Mouse (Mus musculus): Measurements from ENCODE around the gene Wscd1. TPM values are rescaled to one million over a fixed set of nuclear protein-coding genes. Genes with fewer than 3 reads are reported as not detected.
"Not testable (repeated sequence)": the region's sequence is repeated elsewhere in the genome, so short reads cannot be mapped to it uniquely, and the experiment has no call there.

Wscd1 gene
- polyA plus RNA-seq, 2 experiments, result 0.09 to 0.24 TPM

DNA sequence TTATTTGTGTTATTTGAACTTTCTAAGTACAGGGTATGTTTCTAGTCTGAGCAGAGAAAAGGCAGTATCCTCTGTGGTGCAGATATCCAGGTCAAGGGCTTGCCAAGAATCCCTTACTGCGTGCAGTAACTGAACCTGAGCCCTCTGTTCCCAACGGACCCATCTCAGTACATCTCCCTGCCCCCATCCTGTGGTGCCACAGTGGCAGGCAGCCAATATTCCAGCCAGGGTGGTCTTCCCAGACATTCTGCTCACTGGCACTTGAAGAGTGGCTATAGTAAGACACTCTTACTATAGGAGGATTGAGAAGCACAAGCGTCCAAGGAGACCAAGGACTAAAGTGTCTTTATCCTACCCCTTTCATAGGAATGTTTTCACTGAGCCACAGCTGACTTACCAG, 67.2 kb downstream of the Wscd1 start:
- Histone ChIP-seq H3K9ac (replicated peaks) (no peak overlapping the region), H3K4me1 (replicated peaks; ENCODE audit: control insufficient read depth in 2 of 2, insufficient read depth in 2 of 2, low read length in 1 of 2) (no peaks in the 10 kb centered on the region), H3K36me3 (replicated peaks; ENCODE audit: control insufficient read depth, insufficient read depth, low read depth) (no peaks in the 10 kb centered on the region), H3K27me3 (ENCODE audit: control insufficient read depth, insufficient read depth, low read length) (no peaks in the 10 kb centered on the region), H3K4me3 (ENCODE audit: insufficient read depth in 1 of 2, low read depth in 2 of 2, low read length in 2 of 2) (no peak overlapping the region), H3K9me3 (ENCODE audit: control insufficient read depth, low read length) (no peaks in the 10 kb centered on the region), H3K4me2 (ENCODE audit: low read depth) (no peak overlapping the region), H3K27ac (no peak overlapping the region)
- 62% methylated on average over 3 of the region's 3 CpGs for WGBS (ENCODE audit: insufficient replicate concordance)
- TF ChIP-seq EP300 (IDR thresholded peaks at IDR 0.05; ENCODE audit: low read depth) (no peak), CTCF (IDR thresholded peaks at IDR 0.05; ENCODE audit: low read depth) (no peak)
- DNase-seq (ENCODE audit: low read depth in 3 of 3, low spot score in 3 of 3) (no peak), ATAC-seq (ENCODE audit: insufficient read depth) (no peak)

DNA sequence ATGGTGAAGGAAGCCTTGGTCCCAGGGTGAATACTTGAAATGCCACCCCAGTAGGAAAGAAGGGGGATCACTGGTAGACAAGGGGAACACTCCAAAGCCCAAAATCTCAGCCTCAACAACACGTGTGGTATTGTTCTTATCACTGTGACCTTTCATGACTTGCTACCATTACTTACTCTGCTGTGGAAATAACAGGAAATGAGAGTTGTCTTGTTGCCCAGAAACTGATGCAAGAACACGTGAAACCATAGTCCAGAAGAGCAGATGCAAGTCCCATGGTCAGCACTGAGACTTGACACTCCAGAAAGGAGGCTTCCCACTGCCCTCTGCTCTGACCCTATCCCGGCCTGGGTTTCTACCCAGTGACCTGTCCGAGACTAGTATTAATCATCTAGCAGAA, 67.6 kb downstream of the Wscd1 start:
- H3K27ac ChIP-seq, result no peak overlapping the region
- TF ChIP-seq CTCF (IDR thresholded peaks at IDR 0.05; ENCODE audit: low read depth) (no peak), EP300 (IDR thresholded peaks at IDR 0.05; ENCODE audit: low read depth) (no peak)
- H3K4me2 ChIP-seq (ENCODE audit: low read depth), result no peak overlapping the region
- no peaks in the 10 kb centered on the region for H3K36me3 ChIP-seq (replicated peaks; ENCODE audit: control insufficient read depth, insufficient read depth, low read depth)
- H3K4me3 ChIP-seq (ENCODE audit: insufficient read depth in 1 of 2, low read depth in 2 of 2, low read length in 2 of 2), result no peak overlapping the region
- ATAC-seq (ENCODE audit: insufficient read depth), result no peak
- H3K4me1 ChIP-seq (replicated peaks; ENCODE audit: control insufficient read depth in 2 of 2, insufficient read depth in 2 of 2, low read length in 1 of 2), result no peaks in the 10 kb centered on the region
- no peaks in the 10 kb centered on the region for H3K27me3 ChIP-seq (ENCODE audit: control insufficient read depth, insufficient read depth, low read length)
- H3K9me3 ChIP-seq (ENCODE audit: control insufficient read depth, low read length), result no peaks in the 10 kb centered on the region
- 30% methylated on average over 4 of the region's 4 CpGs for WGBS (ENCODE audit: insufficient replicate concordance)
- DNase-seq (ENCODE audit: low read depth in 3 of 3, low spot score in 3 of 3), result no peak
- H3K9ac ChIP-seq (replicated peaks), result no peak overlapping the region

DNA sequence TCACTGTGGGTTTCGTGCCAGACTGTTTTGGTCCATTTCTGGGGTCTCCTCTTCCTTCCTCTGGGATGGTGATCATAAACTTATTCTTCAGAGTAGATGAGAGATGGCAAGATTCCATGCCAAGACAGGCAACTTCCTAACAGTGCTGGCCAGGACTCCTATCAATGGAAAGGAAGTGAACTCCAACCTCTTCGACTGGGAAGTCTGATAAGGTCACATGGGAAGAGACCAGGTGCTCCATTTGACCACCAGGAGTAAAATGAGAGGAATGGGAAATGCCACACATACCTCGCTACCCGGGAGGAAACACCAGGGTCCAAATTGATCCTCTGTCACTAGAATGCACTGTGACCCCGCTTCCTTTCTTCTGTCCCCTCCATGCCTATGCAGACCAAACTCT, 68.4 kb downstream of the Wscd1 start:
- H3K36me3 ChIP-seq (replicated peaks; ENCODE audit: control insufficient read depth, insufficient read depth, low read depth), result no peaks in the 10 kb centered on the region
- no peak overlapping the region for H3K9ac ChIP-seq (replicated peaks)
- no peak overlapping the region for H3K27ac ChIP-seq
- no peak overlapping the region for H3K4me3 ChIP-seq (ENCODE audit: insufficient read depth in 1 of 2, low read depth in 2 of 2, low read length in 2 of 2)
- no peak for DNase-seq (ENCODE audit: low read depth in 3 of 3, low spot score in 3 of 3)
- 16% methylated on average over 5 of the region's 5 CpGs for WGBS (ENCODE audit: insufficient replicate concordance)
- no peaks in the 10 kb centered on the region for H3K9me3 ChIP-seq (ENCODE audit: control insufficient read depth, low read length)
- no peak for ATAC-seq (ENCODE audit: insufficient read depth)
- H3K4me1 ChIP-seq (replicated peaks; ENCODE audit: control insufficient read depth in 2 of 2, insufficient read depth in 2 of 2, low read length in 1 of 2), result no peaks in the 10 kb centered on the region
- no peak for TF ChIP-seq EP300 (IDR thresholded peaks at IDR 0.05; ENCODE audit: low read depth)
- TF ChIP-seq CTCF (IDR thresholded peaks at IDR 0.05; ENCODE audit: low read depth), result no peak
- no peaks in the 10 kb centered on the region for H3K27me3 ChIP-seq (ENCODE audit: control insufficient read depth, insufficient read depth, low read length)
- no peak overlapping the region for H3K4me2 ChIP-seq (ENCODE audit: low read depth)

DNA sequence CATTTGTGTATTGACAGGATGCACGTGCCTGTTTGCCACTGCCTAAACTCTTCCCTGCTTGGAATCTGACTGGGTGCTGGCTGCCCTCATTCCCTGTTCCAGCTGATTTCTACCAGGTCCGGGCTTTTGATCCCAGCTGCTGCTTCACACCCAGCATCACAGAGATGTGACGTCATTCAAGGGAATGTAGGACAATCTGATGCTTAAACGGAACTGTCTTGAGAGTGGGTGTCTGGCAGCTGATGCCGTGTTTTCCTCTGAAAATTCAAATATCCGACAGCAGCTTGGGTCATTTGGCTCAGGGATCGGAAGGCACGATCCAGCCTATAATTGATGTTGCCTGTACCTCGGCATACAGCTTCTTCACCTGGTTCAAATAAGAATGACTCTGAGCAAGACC, 70.2 kb downstream of the Wscd1 start:
- Histone ChIP-seq H3K4me1 (replicated peaks; ENCODE audit: control insufficient read depth in 2 of 2, insufficient read depth in 2 of 2, low read length in 1 of 2) (no peaks in the 10 kb centered on the region), H3K36me3 (replicated peaks; ENCODE audit: control insufficient read depth, insufficient read depth, low read depth) (no peaks in the 10 kb centered on the region), H3K4me3 (ENCODE audit: insufficient read depth in 1 of 2, low read depth in 2 of 2, low read length in 2 of 2) (no peak overlapping the region), H3K27ac (no peak overlapping the region), H3K27me3 (ENCODE audit: control insufficient read depth, insufficient read depth, low read length) (no peaks in the 10 kb centered on the region), H3K4me2 (ENCODE audit: low read depth) (no peak overlapping the region), H3K9ac (replicated peaks) (no peak overlapping the region), H3K9me3 (ENCODE audit: control insufficient read depth, low read length) (no peaks in the 10 kb centered on the region)
- DNase-seq (ENCODE audit: low read depth in 3 of 3, low spot score in 3 of 3) (no peak), ATAC-seq (ENCODE audit: insufficient read depth) (no peak)
- TF ChIP-seq EP300 (IDR thresholded peaks at IDR 0.05; ENCODE audit: low read depth) (no peak), CTCF (IDR thresholded peaks at IDR 0.05; ENCODE audit: low read depth) (no peak)
- WGBS (ENCODE audit: insufficient replicate concordance), result 60% methylated on average over 9 of the region's 9 CpGs

DNA sequence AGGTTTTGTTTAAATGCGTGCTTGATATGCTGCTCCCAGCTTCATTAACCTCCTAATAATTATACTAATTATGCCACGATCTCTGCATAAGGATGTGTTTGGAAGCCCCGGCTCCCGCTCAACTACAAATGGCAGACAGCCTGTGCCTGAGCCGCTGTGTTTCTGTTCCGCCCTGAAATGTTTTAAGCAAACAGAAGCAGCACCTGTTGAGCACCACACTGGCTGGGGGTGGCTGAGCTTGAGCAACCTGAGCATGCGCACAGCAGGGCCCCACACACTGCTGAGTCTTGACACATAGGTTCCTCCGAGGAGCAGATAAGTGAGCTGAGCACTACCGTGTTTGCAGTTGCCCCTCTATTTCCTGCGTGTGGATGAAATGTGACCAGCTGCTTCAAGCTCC, 71.1 kb downstream of the Wscd1 start:
- Histone ChIP-seq H3K9me3 (ENCODE audit: control insufficient read depth, low read length) (no peaks in the 10 kb centered on the region), H3K36me3 (replicated peaks; ENCODE audit: control insufficient read depth, insufficient read depth, low read depth) (no peaks in the 10 kb centered on the region), H3K4me1 (replicated peaks; ENCODE audit: control insufficient read depth in 2 of 2, insufficient read depth in 2 of 2, low read length in 1 of 2) (no peaks in the 10 kb centered on the region), H3K9ac (replicated peaks) (no peak overlapping the region), H3K27me3 (ENCODE audit: control insufficient read depth, insufficient read depth, low read length) (no peaks in the 10 kb centered on the region), H3K4me2 (ENCODE audit: low read depth) (no peak overlapping the region), H3K27ac (no peak overlapping the region), H3K4me3 (ENCODE audit: insufficient read depth in 1 of 2, low read depth in 2 of 2, low read length in 2 of 2) (no peak overlapping the region; a peak in 1 of 4 replicates)
- DNase-seq (ENCODE audit: low read depth in 3 of 3, low spot score in 3 of 3) (peak in 1 of 3 experiments; percentile 1), ATAC-seq (ENCODE audit: insufficient read depth) (no peak)
- no peak for TF ChIP-seq EP300 (IDR thresholded peaks at IDR 0.05; ENCODE audit: low read depth)
- 42% methylated on average over 10 of the region's 10 CpGs for WGBS (ENCODE audit: insufficient replicate concordance)

DNA sequence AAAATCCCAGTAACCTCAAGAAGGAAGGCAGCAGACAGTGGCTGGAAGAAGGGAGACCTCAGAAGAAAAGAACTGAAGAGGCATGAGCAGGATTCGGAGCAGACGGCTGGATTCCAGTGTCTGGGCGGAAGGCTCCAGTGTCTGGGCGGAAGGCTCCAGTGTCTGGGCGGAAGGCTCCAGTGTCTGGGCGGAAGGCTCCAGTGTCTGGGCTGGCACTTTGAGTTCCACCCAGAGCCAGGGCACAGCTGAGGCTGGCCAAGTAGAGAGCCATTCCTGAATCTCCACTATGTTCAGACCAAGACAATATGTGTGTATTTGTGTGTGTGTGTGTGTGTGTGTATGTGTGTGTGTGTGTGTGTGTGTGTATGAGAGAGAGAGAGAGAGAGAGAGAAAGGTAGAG, 71.8 kb downstream of the Wscd1 start:
- not testable (repeated sequence) for H3K9ac ChIP-seq (replicated peaks); H3K27me3 ChIP-seq (ENCODE audit: control insufficient read depth, insufficient read depth, low read length); H3K36me3 ChIP-seq (replicated peaks; ENCODE audit: control insufficient read depth, insufficient read depth, low read depth); H3K27ac ChIP-seq; H3K9me3 ChIP-seq (ENCODE audit: control insufficient read depth, low read length); H3K4me2 ChIP-seq (ENCODE audit: low read depth); DNase-seq (ENCODE audit: low read depth in 3 of 3, low spot score in 3 of 3); ATAC-seq (ENCODE audit: insufficient read depth); H3K4me3 ChIP-seq (ENCODE audit: insufficient read depth in 1 of 2, low read depth in 2 of 2, low read length in 2 of 2); H3K4me1 ChIP-seq (replicated peaks; ENCODE audit: control insufficient read depth in 2 of 2, insufficient read depth in 2 of 2, low read length in 1 of 2)
- WGBS (ENCODE audit: insufficient replicate concordance), result 70% methylated on average over 6 of the region's 6 CpGs
